Mouse (Mus musculus): ENCODE measurements around the gene Sox11. TPM values are rescaled to one million over a fixed set of nuclear protein-coding genes. Genes with fewer than 3 reads are reported as not detected.

Gene Sox11
- total RNA-seq, 2 experiments from 2014 or later: not detected

DNA sequence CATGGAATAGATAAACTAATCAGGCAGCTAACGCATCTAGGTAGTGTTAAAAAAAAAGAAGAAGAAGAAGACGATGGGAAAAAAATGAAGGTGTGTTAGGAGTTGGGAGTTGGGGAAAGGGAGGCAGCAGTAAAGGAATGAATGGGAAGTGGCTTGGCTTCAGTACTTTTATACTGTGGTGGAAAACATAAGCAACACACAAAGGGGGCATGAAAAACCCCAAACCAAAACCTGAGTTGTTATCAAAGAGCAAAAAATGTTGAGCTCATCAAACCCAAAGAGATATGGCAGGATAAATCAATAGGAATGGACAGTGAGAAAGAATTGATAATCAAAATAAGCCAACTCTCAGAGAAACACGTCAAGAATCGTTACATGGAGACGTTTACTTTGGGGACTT, 5.6 kb downstream of the Sox11 start:
- ATAC-seq (replicated peaks; ENCODE audit: poor library complexity): no peak

DNA sequence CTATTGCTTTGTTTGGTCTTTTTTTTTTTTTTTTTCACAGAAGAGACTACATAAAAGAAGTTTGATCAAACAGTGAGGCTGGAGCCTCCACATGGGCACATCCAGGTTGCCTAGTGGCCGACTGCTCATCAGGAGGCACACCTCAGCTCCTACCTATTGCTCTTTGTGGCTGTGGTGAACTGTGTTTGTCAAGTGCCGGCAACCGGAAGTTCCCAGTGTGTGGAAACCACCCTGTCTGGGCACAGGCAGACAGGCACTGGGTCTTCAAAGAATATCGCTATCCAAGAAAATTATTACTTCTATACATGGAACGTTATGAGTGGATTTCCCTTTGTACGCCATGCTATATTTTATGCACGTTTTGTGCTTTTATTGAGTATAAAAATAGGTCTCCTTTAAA, 6.0 kb downstream of the Sox11 start:
- no peak for ATAC-seq (replicated peaks; ENCODE audit: poor library complexity)

DNA sequence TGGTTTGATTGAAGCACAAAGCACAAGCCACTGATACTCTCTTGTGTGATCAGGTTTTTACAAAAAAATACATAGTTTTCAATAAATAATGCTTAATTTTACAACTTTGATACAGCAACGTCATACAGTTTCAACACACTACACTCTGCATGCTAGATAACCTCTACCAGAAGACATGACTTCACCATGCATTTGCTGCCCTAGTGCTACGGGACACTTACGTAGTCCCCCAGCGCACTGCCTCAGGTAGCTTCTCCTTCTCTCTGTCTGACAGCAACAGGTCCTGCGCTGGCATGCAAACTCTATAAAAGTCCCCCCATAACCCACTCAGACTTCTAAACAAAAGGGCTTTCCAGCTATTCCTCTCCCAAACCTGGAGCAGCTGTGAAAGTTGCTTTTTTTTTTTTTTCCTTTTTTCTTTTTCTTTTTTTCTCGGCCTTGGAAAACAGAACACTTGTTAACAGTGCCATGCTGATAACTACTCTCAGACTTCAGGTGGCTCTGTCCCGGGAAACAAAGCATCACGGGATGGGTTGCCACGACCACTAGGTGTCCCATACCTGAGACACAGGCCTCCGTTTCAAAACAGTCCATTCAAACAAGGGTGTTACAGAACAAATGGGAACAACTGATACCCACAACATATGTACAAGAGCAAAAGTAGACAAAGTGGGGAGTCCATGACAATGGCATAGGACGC, 6.9 kb downstream of the Sox11 start:
- ATAC-seq (replicated peaks; ENCODE audit: poor library complexity): no peak

DNA sequence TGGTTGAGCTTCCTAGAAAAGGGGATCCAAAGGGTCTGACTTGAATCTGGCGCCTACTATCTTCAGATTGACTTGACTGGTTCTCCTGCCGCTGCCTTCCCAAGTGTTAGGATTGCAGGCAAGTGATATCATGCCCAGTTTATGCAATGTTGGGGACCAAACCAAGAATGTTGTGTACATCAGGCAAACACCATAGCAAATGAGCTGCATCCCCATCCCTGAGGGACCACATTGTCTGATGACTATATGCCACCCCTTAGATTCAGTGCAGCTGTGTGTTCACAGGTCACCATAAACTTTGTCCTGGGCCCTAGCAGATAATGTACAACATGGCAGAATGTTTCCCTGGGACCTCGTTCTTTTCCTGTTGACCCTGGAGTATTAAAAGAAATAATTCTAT, 8.8 kb downstream of the Sox11 start:
- ATAC-seq (replicated peaks; ENCODE audit: poor library complexity): no peak

DNA sequence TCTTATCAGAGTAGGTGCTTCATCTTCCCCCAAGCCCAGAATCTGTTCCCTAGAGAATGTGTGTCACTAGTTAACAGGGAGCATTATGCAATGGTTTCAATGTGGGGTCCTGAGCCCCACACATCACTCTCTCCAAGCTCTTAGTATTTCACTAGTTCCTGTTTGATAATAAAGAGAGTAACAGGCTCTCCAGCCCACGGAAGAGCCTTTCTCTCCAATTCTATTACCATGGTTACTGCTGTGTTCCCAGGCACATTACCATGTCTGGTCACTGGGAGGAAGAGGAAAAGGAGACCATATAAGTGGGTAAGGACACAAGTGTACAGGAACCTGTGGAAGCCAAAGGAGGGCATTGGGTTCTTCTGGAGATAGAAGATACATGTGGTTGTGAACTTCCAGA, 19.0 kb downstream of the Sox11 start:
- no peak for ATAC-seq (replicated peaks; ENCODE audit: poor library complexity)

DNA sequence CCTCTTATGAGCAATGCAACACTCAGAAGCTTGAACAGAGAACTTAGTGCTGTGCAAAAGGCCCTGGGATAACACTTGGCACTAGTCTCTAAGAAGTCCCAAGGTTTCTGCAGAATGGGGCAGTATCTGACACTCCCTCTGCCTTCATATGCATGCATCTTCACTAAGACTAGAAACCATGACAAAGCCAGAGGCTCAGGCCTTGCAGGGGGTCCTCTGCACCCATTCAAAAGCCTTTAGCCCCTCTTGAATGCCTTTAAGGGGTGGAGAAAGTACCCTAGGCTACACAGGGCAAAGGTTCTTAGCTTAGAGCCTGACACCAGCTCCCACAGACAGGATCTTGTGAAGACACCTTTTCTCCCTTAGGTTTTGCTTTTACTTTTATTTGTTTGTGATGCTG, 21.7 kb downstream of the Sox11 start:
- ATAC-seq (replicated peaks; ENCODE audit: poor library complexity): no peak

DNA sequence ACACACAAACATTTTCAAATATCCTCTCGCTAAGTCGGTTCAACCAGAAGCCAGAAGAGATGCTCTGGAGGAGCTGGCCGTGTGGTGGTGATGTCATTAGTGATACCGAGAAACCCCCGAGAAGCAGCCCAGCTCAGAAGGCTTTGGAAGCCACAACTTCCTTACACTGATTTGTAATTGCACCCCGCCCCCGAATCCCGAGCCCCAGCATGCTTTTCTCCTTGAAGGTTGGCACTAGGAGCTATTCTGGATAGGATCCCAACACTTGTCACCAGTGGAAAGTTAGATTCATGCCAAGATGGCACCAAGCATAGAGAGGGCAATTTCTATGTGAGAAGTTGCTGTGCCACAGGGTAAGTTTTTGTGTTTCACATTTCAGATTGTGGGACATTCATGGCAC, 29.4 kb downstream of the Sox11 start:
- no peak for ATAC-seq (replicated peaks; ENCODE audit: poor library complexity)

DNA sequence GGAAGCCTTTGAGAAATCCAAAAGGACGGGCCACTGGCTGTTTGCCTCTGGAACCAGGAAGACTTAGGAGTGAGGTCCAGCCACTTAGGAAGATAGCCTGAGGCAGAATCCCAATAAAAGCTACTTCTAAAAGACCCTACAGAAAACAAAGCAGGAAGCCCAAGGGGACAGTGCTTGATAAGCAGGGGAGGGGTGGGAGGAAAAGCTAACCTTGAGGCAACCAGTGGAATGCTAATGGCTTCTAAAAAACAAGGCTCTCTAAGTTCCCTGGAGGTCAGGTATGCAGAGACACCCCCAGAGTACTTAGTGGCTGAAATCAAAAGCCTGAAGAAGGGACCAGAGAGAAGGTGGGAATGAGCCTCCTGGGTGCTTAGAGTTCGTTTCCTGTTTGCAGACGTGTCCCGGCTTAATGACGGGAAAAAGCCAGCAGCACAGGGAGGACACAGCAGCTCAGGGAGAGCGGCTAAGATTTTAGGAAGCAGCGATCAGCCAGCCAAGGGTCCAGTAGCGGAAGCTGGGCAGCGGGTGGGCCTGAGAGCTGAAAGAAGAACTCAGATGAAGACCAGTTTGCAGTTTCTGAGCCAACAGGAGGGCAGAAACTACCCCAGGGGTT, 30.4 kb downstream of the Sox11 start:
- no peak for ATAC-seq (replicated peaks; ENCODE audit: poor library complexity)

DNA sequence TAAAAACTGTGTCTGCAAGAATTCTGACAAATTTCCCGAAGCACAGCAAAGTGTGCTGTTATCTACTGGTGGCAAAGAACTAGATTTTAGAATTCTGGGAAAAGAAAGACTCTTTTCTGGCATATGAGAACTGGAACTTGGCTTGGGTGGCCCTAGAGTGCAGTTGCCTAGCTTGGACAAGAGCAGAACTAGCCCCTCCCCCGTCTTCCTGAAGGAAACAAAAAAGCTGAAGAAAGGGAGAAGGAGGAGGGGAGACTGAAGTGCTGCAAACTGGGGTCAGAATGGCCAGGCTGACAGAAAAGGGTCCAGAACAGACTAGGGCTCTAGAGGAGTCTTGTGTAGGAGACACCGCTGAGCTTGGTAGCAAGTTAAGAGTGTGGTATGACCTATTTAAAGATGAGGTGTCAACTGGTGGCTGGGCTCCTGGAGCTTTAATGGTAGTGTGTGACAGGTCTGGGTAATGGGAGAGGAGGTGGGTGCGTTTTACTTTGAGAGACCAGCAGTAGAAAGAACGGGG, 31.0 kb downstream of the Sox11 start:
- ATAC-seq (replicated peaks; ENCODE audit: poor library complexity): no peak

DNA sequence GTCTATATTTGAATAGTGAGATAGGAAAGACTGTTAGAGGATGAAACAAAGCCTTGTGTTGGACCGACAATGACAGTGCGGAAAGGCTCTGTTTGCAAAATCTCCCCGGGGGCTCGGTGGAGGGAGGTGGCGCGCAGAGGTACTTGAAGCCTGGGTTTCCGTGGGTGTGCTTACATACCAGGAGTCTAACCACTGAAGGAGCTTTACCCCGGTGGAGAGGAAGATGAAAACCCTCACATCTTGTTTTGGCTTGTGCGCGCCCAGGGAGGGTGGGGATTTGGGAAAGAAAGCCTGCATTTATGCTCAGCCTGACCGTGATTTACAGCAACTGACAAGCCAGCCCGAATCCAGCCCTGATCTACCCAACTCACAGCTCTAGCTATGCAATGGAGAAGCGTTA, 31.7 kb downstream of the Sox11 start:
- no peak for ATAC-seq (replicated peaks; ENCODE audit: poor library complexity)

DNA sequence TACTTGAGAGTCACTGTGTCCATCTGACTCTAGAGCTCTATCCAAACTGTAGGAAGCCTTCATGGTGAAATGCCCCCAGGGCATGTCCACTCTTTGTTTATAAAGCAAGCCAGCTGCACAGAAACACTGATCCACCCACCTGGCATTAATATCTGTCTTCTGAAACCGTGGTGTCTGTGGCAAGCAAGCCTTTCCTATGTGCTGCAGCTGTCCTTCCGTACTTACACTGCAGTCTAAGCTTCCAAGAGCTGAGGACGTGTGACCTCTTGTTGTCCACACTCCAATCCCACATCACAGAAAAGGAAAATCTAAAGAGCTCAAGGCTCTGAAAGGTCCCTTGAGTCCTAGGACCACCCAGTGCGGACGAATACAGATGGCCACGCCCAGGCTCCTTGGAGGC, 32.4 kb downstream of the Sox11 start:
- ATAC-seq (replicated peaks; ENCODE audit: poor library complexity): no peak

DNA sequence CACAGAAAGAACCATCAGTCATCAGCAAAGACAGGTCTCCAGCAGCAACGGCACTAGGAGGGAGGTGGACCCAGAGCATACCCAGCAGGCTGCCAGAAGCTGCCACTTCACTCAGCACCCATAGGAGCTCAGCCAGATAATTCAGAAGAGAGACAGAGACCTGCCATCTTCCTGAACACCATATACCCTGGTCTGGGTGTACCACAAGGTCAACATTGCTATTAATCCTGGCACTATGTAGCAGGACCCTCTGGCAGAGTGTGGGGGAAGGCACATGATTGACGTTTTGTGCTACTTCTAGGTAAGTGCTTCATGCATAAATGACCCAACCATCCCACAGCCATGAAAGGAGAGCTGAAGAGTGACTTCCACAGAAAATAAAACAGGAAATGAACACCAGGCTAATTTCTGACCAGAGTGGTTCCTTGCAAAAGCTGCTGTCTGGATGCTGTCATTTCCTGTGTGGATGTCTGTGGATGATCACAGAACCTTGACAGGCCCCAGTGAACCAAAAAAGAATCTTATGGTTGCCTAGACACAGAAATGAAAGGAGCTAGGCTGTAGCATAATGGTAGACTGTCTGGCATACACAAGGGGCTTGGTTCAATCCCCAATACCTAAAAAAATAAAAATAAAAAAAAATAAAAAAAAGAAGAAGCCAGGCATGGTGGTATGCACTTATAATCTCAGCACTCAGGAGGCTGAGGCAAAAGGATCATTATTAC, 37.5 kb downstream of the Sox11 start:
- no peak for ATAC-seq (replicated peaks; ENCODE audit: poor library complexity)

DNA sequence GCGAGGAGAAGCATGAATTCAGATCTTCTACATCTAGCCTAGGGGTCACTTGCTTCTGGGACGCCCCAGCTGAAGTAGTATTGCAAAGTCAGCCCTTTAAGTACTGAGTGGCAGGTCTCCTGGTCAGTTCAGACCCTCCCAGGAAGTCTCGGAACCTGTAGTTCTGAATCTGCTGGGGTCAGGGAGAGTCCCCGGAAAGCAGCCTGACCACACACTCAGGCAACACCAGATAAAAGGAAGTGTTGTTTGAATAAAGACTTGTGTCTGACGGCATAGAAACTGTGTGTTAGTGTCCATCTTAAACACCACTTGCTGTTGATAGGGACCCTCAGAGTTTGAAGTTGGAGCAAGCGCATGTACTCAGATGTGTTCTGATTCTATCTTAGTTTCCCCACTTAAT, 39.2 kb downstream of the Sox11 start:
- ATAC-seq (replicated peaks; ENCODE audit: poor library complexity): no peak

DNA sequence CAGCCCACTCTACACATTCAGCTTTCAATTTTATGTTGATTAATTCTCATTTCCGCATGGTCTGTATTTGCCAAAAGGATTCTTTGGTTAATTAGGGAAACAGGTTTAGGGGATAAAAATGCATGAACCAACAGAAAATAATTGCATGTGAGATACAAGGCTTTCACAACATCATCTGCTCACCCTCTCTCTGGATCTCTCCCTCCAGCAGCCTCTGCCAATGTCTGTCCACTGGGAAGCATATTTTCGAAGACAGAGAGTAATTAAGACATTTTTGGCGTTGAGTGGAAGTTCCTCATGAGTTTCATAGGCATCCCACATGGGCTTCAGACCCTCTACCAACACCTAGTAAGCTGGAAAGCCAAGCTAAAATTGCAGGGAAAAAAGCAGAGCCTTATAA, 43.7 kb downstream of the Sox11 start:
- ATAC-seq (replicated peaks; ENCODE audit: poor library complexity): no peak

DNA sequence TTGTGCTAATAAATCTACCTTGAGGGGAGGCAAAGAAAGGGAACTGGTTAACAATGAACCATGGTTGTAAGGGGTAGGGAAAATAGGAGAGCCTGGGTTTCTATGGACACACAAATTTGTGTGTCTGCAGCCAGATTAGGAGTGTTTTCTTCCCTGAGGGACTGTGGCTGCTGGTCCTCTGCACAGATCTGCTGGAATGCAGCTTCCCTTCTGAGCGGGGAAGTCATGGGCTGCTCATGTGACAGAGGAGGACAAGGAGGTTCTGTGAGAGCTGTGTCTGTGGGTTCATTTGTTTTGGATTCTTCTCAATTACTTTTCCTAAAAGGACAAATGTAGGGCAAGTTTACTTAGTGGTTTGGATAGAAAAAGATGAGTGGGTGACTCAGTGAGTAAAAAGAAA, 48.2 kb downstream of the Sox11 start:
- ATAC-seq (replicated peaks; ENCODE audit: poor library complexity): no peak

DNA sequence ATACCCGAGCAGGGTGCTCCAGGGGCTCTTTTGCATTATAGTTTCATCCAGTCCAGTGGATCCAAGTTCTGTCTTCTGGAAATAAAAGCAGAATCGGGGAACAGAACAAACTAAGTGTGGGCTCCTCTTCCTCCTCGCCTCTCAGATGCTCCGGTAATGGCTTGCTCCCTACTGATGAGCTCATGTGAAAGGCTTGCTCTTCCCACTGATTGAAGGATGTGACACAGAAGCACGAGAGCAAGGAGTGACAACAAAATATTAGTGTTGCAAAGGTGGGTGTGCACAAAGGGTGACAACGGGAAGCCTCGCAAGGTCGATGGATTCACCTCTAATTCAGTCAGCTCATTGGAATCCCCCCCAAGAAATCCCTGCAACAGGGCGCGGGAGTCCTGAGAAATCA, 48.6 kb downstream of the Sox11 start:
- no peak for ATAC-seq (replicated peaks; ENCODE audit: poor library complexity)

DNA sequence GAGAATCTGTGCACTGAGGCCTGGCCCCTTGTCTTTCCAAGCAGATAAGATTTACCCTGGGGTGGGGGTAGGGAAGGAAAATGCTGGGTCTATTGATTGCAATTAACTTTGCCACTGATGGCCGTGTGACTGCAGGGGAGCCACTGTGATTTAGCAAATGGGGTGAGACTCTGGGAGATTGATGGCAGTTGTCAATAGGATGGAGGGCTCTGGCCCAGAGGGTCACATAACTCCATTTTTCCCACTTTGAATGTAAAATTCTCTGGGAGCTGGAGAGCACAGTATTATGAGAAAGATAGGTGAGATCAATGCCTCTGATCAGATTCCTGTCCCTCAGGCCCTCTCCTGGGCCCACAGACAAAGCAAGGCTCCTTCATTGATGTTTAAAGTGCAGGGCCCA, 49.2 kb downstream of the Sox11 start:
- no peak for ATAC-seq (replicated peaks; ENCODE audit: poor library complexity)
